Mouse (Mus musculus) cerebellum, adult 9-10 months (tissue): ENCODE data around the gene Ctbp1.

Experiments used
- DNase-seq: peaks from one replicate; pipeline ENCODE4 v3.0.0; 2022

Gene Ctbp1

DNA sequence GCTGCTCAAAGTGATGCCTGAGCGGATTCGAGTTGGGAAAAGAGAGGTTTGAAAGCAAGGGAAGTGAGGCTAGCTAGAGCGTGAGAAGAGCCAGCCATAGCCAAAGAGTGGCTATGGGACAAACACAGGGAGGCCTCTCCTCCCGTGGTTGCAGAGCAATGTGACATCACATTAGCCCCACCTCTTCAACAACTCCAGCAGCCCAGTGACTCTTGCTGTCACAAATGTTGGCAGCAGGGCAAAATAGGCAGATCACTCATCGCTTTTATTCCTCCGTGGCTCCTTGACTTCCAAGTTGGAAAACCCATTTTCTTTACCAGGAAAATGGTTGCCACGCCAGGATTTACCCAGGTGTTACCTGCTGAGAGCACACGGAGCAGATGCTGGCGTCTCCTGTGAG lies 67.7 kb downstream of the Ctbp1 start:
- no peak for DNase-seq

DNA sequence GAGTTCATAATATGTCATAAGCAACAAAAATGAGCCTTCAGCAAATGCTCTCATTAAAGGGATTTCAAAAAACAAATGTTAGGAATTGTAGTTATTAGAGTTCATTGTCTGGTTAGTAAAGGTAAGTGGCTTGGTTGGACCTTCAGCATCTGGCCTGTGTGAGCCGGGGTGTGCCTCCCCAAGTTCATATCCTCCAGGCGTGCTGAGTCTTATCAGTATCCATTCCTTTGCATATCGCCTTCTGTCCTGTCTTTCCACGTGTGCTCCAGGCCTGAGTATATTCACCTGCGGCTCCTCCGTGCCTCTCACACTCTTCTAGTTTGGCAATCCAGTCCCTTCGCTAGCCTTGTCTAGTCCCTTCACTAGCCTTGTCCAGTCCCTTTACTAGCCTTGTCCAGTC lies 68.5 kb downstream of the Ctbp1 start:
- DNase-seq: no peak

DNA sequence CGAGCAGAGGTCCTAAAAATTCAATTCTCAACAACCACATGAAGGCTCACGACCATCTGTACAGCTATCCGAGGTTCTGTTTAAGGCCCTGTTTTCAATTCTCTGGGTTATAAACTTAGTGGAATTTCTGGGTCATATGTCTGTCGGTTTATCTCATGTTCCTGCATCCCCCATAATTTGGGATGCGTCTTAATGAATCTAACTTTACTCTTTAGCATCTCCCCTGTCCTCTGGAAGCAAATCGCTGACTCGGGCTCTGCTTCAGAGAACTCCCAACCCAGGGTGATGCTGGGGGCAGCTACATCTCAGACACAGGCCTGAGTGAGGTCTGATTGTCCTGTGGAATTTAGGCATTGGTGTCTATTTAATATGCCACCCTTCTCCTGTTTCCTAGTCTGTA lies 70.5 kb downstream of the Ctbp1 start:
- DNase-seq: no peak

DNA sequence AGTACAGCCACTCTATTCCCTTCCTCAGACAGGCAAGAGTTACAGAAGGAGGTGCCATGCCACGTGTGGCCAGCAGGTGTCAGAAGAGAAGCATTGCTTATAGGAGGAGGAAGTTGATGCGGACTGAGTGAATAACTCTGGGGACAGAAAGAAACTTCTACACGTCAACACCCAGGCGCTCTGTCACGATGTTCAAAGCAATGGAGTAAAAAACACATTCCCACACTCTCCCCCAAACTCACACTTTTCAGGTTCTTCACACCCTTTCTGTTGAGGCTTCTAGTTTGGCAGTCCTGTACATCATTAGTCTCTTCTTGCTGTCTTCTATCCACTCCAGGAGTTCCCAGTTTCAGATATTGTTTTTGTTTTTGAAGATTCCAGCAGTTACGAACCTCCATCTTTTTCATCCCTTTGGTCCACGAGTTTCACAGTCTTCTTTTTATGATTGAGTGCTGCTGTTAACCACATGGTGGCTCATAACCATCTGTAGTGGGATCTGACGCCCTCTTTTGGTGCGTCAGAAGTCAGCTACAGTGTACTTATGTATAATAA lies 71.0 kb downstream of the Ctbp1 start:
- DNase-seq: peak; percentile 83

DNA sequence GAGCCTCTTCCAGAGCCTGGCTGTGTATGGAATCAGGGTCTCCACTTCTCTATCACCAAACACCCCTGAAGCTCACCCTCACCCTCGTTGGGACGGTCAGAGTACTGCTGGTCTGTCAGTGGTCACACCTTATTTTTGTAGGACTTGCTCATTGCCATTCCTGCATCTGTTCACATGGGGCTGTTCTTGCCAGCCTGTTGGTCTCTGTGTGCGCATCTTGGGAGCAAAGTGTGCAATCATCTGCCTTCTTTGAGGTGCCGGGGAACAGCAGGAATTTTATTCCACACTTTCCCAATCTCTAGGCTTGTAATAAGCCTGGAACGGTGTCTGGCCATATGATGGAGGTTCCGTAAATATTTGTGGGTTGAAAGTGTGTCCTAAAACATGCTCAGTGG lies 71.6 kb downstream of the Ctbp1 start:
- DNase-seq: no peak

- DNase-seq: no peak
Measured at GRCm38 (mm10) chr5:33202516-33203170, 72.2 kb downstream of the Ctbp1 start.

DNA sequence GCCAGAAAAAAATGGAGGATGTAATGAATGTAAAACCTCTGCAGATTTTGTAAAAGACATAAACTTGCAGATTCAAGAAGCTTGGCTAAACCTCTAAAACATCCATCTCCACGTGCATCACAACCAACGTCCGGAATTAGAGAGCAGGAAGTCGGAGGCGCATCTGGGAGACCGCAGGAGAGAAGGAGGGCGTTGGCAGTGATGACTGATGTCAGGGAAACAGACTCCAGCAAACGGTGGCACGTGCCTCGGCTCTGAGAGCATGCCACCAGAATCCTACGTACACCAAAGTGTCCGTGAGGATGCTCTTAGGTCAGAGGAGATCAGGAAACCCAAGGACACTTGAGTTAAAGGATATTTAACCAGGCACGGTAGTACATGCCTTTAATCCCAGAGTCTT lies 73.1 kb downstream of the Ctbp1 start:
- no peak for DNase-seq

DNA sequence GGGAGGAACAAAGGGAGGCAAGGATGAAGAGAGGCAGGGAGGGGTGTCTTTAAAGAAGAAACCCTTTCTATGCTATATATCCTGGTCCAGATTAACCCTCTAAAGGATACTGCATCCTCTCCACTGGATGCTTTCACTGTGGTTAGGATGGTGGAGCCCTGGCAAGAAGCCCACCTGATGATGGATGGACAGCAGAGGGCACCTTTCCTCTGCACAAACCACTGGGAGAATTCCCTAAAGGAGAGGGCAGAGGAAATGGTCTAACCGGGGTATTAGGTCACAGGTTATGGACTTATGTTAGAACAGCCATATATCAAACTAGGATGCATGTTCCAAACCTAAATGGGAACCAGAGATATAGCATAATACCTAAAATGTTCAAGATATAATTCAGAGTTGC lies 74.7 kb downstream of the Ctbp1 start:
- DNase-seq: no peak
